In the genomic region with DNA sequence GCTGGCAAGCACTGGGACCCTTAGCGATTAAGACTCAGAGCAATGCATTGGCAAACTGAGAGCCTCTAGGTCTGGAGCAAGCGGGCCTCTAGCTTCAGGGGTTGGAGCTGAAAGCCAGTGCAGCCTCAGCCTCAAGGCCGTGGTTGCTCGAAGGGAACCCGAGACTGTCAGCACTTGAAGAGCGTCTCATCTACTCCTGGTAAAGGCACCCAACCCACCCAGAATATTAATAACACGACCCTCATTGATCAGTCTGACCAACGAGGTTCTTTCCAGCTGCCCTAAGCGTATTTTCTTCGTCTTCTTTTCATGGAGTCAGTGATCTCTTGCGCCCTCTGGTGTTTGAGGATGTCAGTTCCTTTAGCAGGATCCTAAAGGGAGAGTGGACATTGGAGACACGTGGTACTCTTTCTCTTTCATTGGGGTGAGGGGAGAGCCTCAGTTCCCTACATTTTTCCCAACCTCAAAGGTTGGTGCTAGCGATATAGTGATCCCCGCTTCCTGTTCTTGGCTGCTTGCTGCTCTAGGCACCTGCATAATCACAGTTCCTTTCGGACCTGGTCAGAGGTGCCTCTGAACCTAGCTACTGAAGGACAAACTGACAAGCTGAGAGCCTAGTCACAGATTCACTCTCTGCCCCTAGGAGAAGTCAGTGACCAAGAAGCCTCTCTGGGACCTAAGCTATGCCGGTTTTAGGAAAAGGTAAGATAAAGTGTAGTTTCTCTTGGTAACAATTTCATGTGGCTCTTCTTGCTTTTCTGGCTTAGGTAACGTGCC, we compare ENCODE assay signal across 8 mouse cellular contexts.
DNase-seq lines count a peak whose midpoint lies in the region; ATAC-seq and TF ChIP-seq lines count a peak whose summit lies in the region.

No protein-coding gene starts in this region.

- 0 out of 2 replicates have a peak overlapping the region, but pooled peaks have one; percentile 4 for H3K4me3 ChIP-seq in hindbrain, embryonic 15.5 days
- H3K4me3 ChIP-seq in lung, postnatal 0 days (ENCODE audit: low read depth, low read length) = no peak overlapping the region

- no peak overlapping the region for H3K27ac ChIP-seq in hindbrain, embryonic 15.5 days (replicated peaks)
- H3K27ac ChIP-seq in lung, postnatal 0 days (ENCODE audit: low read length) = no peak overlapping the region

- POLR2A ChIA-PET in Patski (lab: Charles Lee) = interaction anchor here (0.6 to 0.9 kb wide), 3 partner anchors 82 to 265 kb away, joined by 3 to 6 read pairs (median 4); partner anchors contain the start of gene Emb

- H3K9me3 ChIP-seq in hindbrain, embryonic 15.5 days = no peaks in the 10 kb centered on the region
- no peaks in the 10 kb centered on the region for H3K9me3 ChIP-seq in lung, postnatal 0 days (ENCODE audit: low read length)

- H3K36me3 ChIP-seq in hindbrain, embryonic 15.5 days = no peaks in the 10 kb centered on the region
- no peaks in the 10 kb centered on the region for H3K36me3 ChIP-seq in lung, postnatal 0 days (ENCODE audit: insufficient read depth, low read length)

- H3K27me3 ChIP-seq in Patski = no peaks in the 10 kb centered on the region
- no peaks in the 10 kb centered on the region for H3K27me3 ChIP-seq in hindbrain, embryonic 15.5 days
- H3K27me3 ChIP-seq in lung, postnatal 0 days (replicated peaks; ENCODE audit: insufficient read depth, low read length) = no peaks in the 10 kb centered on the region

- ATAC-seq in Patski = peak; percentile 74
- ATAC-seq in hindbrain, embryonic 15.5 days (ENCODE audit: low FRiP score, low read depth) = peak; percentile 76
- ATAC-seq in lung, postnatal 0 days = peak; percentile 44; the same call in 1 of the 2 replicates

- in situ Hi-C loops in Patski (cut with MboI; ENCODE audit: low pct_unique_long_range_greater_than_20kb) = loop anchor here (5.0 to 25.0 kb wide), 3 partner anchors 87 to 377 kb away; partner anchors contain the start of gene Parp8

- CTCF ChIA-PET in Patski (lab: Charles Lee) = interaction anchor here (0.6 to 5.1 kb wide), 14 partner anchors 11 to 101 kb away, joined by 3 to 59 read pairs (median 4); no protein-coding TSS in a partner anchor

- TF ChIP-seq EP300 in lung, postnatal 0 days (IDR thresholded peaks at IDR 0.05) = no peak

- H3K9ac ChIP-seq in hindbrain, embryonic 15.5 days = no peak overlapping the region
- no peak overlapping the region for H3K9ac ChIP-seq in lung, postnatal 0 days (replicated peaks; ENCODE audit: low read depth)

- TF ChIP-seq CTCF in Patski (IDR thresholded peaks at IDR 0.05) = peak; percentile 78
- TF ChIP-seq CTCF in lung, postnatal 0 days (IDR thresholded peaks at IDR 0.05) = peak; percentile 93

- H3K4me2 ChIP-seq in hindbrain, embryonic 15.5 days = peak overlapping the region; percentile 43
- H3K4me2 ChIP-seq in lung, postnatal 0 days (replicated peaks; ENCODE audit: low read depth, low read length) = peak overlapping the region; percentile 25; the same call in 1 of the 2 replicates

- 32% methylated on average over 17 of the region's 17 CpGs for WGBS in hindbrain, embryonic 15.5 days
- 30% methylated on average over 17 of the region's 17 CpGs for WGBS in lung, postnatal 0 days

- 0 out of 2 replicates have a peak, but pooled peaks cover 3% of the 10 kb centered on the region for H3K4me1 ChIP-seq in hindbrain, embryonic 15.5 days (replicated peaks)
- no peaks in the 10 kb centered on the region; the same call in 1 of the 2 replicates for H3K4me1 ChIP-seq in lung, postnatal 0 days (ENCODE audit: insufficient read depth, low read depth, low read length)

- peak; percentile 12 for DNase-seq in Patski (ENCODE audit: low read depth, low spot score)
- DNase-seq in cerebellum, adult 18-20 months = peak; percentile 77 to 79
- peak; percentile 78 for DNase-seq in forelimb bud, embryonic 11.5 days (ENCODE audit: low read depth, low spot score)
- peak; percentile 63 to 76 for DNase-seq in layer of hippocampus, postnatal 14 days (ENCODE audit: low spot score in 2 of 2)
- peak; percentile 84 for DNase-seq in lung, postnatal 0 days (ENCODE audit: low spot score)
- DNase-seq in retina, adult 2 months (ENCODE audit: low read depth, low spot score) = peak; percentile 42
- DNase-seq in thymus, postnatal 4 days = peak; percentile 84

Comparison
In these comparisons a context has a peak if more than half of its experiments do, and no peak if none do; other contexts are left out.
1. DNase-seq: peak in every context shown above with its lines; median percentile 84 in lung, postnatal 0 days; 84 in thymus, postnatal 4 days; 78 in cerebellum, adult 18-20 months; 78 in forelimb bud, embryonic 11.5 days; 70 in layer of hippocampus, postnatal 14 days; 42 in retina, adult 2 months; 12 in Patski.